Mouse (Mus musculus) MEL (cell line): ENCODE measurements around the gene Bbs9.
A peak's percentile ranks its signal among the peaks of the same experiment; 100 is the strongest.

Experiments
- CTCF ChIP-seq, 3 experiments: IDR thresholded peaks in 2 of 3; conservative IDR thresholded peaks in 1 of 3; 2 replicates each; pipeline ENCODE4 v1.5.1; 2011 to 2012; ENCODE audit warnings: low read length in 3 of 3, low read depth in 2 of 3, mild to moderate bottlenecking in 2 of 3, improper control_type of control experiment in 1 of 3, inconsistent platforms in 1 of 3, mixed read lengths in 1 of 3, moderate library complexity in 1 of 3; ENCODE audit not compliant: control insufficient read depth in 1 of 3, insufficient read depth in 1 of 3, poor library complexity in 1 of 3, severe bottlenecking in 1 of 3
- GATA1 ChIP-seq: IDR thresholded peaks from 2 replicates; pipeline ENCODE4 v1.6.1; 2011; ENCODE audit warnings: low read depth, low read length, improper control_type of control experiment
- KAT2A ChIP-seq: conservative IDR thresholded peaks from 2 replicates; pipeline ENCODE4 v1.6.1; 2012; ENCODE audit warnings: low read depth, low read length, improper control_type of control experiment, inconsistent platforms
- MEF2A ChIP-seq: IDR thresholded peaks from 2 replicates; pipeline ENCODE4 v1.6.1; 2014; ENCODE audit warnings: low read depth, mild to moderate bottlenecking, inconsistent platforms, low read length, improper control_type of control experiment; ENCODE audit not compliant: poor library complexity, insufficient replicate concordance, severe bottlenecking; ENCODE audit errors: extremely low read depth
- POLR2A ChIP-seq, 2 experiments: IDR thresholded peaks; 2 replicates each; pipeline ENCODE4 v1.6.1; 2011 to 2012; ENCODE audit warnings: low read length in 2 of 2, mild to moderate bottlenecking in 2 of 2, control low read depth in 1 of 2, improper control_type of control experiment in 1 of 2, low read depth in 1 of 2, moderate library complexity in 1 of 2; ENCODE audit not compliant: control insufficient read depth in 1 of 2, insufficient read depth in 1 of 2, poor library complexity in 1 of 2
- UBTF ChIP-seq: IDR thresholded peaks from 2 replicates; pipeline ENCODE4 v1.6.1; 2012; ENCODE audit warnings: low read depth, mild to moderate bottlenecking, inconsistent platforms, low read length, improper control_type of control experiment, moderate library complexity, borderline replicate concordance; ENCODE audit not compliant: insufficient read depth
- ZMIZ1 ChIP-seq: IDR thresholded peaks from 2 replicates; pipeline ENCODE4 v1.6.1; 2012; ENCODE audit warnings: low read depth, mild to moderate bottlenecking, inconsistent platforms, low read length, improper control_type of control experiment, moderate library complexity

- TF ChIP-seq KAT2A (no peak), ZMIZ1 (no peak), POLR2A (IDR thresholded peaks at IDR 0.05; ENCODE audit: control insufficient read depth in 1 of 2, insufficient read depth in 1 of 2, low read depth in 1 of 2, low read length in 2 of 2, poor library complexity in 1 of 2) (no peak), MEF2A (no peak), CTCF (IDR thresholded peaks at IDR 0.05 in 2 of 3, conservative IDR thresholded peaks at IDR 0.05 in 1 of 3; ENCODE audit: control insufficient read depth in 1 of 3, insufficient read depth in 1 of 3, low read depth in 2 of 3, low read length in 3 of 3, poor library complexity in 1 of 3, severe bottlenecking in 1 of 3) (peak in 1 of 3 experiments; percentile 3; a peak in 1 of 6 replicates), UBTF (no peak), GATA1 (no peak)
Measured at GRCm38 (mm10) chr9:22767860-22768259, 292.3 kb downstream of the Bbs9 start.
